Mouse (Mus musculus) neural tube, embryonic 14.5 days (tissue): ENCODE results near the gene Tpk1. TPM values are rescaled to one million over a fixed set of nuclear protein-coding genes. Genes with fewer than 3 reads are reported as not detected.
"Not testable (repeated sequence)": the region's sequence is repeated elsewhere in the genome, so short reads cannot be mapped to it uniquely, and the experiment has no call there.

ENCODE experiments used
- ATAC-seq: fragments of 200-750 bp; cut with Nextera tagmentation; 2 replicates; pipeline ENCODE4 v1.8.0; 2017; ENCODE audit warnings: low read depth, mild to moderate bottlenecking, moderate TSS enrichment, moderate library complexity
- H3K27ac ChIP-seq: fragments of 300-500 bp; sonication (generic); 2 replicates; pipeline ENCODE4 v1.5.1; 2014; ENCODE audit warnings: low read depth, mild to moderate bottlenecking, control low read depth, low read length, moderate library complexity, mixed read lengths
- H3K27me3 ChIP-seq: fragments of 300-500 bp; sonication (generic); 2 replicates; pipeline ENCODE4 v1.6.1; 2014; ENCODE audit warnings: low read length; ENCODE audit not compliant: control insufficient read depth, insufficient read depth
- H3K36me3 ChIP-seq: fragments of 300-500 bp; sonication (generic); 2 replicates; pipeline ENCODE4 v1.6.1; 2014; ENCODE audit warnings: low read length, mixed read lengths; ENCODE audit not compliant: control insufficient read depth, insufficient read depth
- H3K4me1 ChIP-seq: fragments of 300-500 bp; sonication (generic); 2 replicates; pipeline ENCODE4 v1.6.1; 2014; ENCODE audit warnings: low read length; ENCODE audit not compliant: control insufficient read depth, insufficient read depth
- H3K4me2 ChIP-seq: fragments of 300-500 bp; sonication (generic); 2 replicates; pipeline ENCODE4 v1.6.1; 2014; ENCODE audit warnings: mild to moderate bottlenecking, low read depth, low read length, control low read depth
- H3K4me3 ChIP-seq: fragments of 300-500 bp; sonication (generic); 2 replicates; pipeline ENCODE4 v1.5.1; 2014; ENCODE audit warnings: low read depth, low read length, control low read depth, mixed read lengths
- H3K9ac ChIP-seq: fragments of 300-500 bp; sonication (generic); replicated peaks from 2 replicates; pipeline ENCODE4 v1.6.1; 2014; ENCODE audit warnings: low read depth, mild to moderate bottlenecking, control low read depth, low read length, mixed read lengths
- H3K9me3 ChIP-seq: fragments of 300-500 bp; sonication (generic); 2 replicates; pipeline ENCODE4 v1.6.1; 2016; ENCODE audit warnings: low read length; ENCODE audit not compliant: control insufficient read depth
- WGBS: fragments of 180-500 bp; shearing (Covaris S2); extraction: QIAGEN DNeasy Blood & Tissue Kit; methylation state at CpG from one replicate; pipeline ENCODE4 v1.1.7; 2014; 5-methylcytosine and 5-hydroxymethylcytosine counted together
- polyA plus RNA-seq: library from polyadenylated mRNA; unstranded; fragments of >200 nt; fragmentation: Nextera tagmentation; extraction: Ambion mirVana; gene quantifications from 2 replicates; pipeline ENCODE4 v1.2.1, GENCODE M21; 2014

Gene Tpk1
- polyA plus RNA-seq, 1 experiment from 2014 or later: 5.6 TPM

DNA sequence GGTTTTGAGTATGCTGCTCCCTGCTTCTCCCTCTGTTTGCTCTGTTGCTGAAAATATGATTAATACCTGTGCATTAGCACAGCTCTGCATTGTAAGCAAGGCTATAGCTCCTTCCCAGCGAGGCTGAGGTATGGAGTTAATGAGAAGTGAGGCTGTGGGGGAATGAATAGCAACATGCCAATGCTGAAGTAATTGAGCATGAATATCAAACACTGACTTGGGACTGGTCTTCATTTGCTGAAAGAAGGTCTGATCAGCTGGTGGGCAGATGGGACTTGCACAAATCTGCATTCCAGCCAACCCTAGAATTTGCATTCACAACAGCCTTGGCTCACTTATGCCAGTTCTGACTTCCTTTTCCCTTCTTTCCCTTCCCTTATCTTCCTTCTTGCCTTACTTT is 144.0 kb downstream of the Tpk1 start:
- no peak; the same call in 1 of the 2 replicates for ATAC-seq
- Histone ChIP-seq H3K4me3 (no peak overlapping the region), H3K27ac (no peak overlapping the region), H3K27me3 (no peaks in the 10 kb centered on the region), H3K9ac (no peak overlapping the region), H3K4me2 (no peak overlapping the region), H3K9me3 (no peaks in the 10 kb centered on the region), H3K36me3 (no peaks in the 10 kb centered on the region), H3K4me1 (0 out of 2 replicates have a peak, but pooled peaks cover 2% of the 10 kb centered on the region)
- WGBS: 28% methylated on average over 1 of the region's 1 CpGs

- ATAC-seq: no peak
- no peak overlapping the region for H3K9ac ChIP-seq
- 71% methylated on average over 2 of the region's 2 CpGs for WGBS
- H3K9me3 ChIP-seq: no peaks in the 10 kb centered on the region
- no peak overlapping the region for H3K4me3 ChIP-seq
- no peaks in the 10 kb centered on the region for H3K27me3 ChIP-seq
- 0 out of 2 replicates have a peak, but pooled peaks cover 2% of the 10 kb centered on the region for H3K4me1 ChIP-seq
- H3K4me2 ChIP-seq: no peak overlapping the region
- H3K27ac ChIP-seq: no peak overlapping the region
- no peaks in the 10 kb centered on the region for H3K36me3 ChIP-seq
Observed at GRCm38 (mm10) chr6:43520218-43520617, 145.9 kb downstream of the Tpk1 start.

DNA sequence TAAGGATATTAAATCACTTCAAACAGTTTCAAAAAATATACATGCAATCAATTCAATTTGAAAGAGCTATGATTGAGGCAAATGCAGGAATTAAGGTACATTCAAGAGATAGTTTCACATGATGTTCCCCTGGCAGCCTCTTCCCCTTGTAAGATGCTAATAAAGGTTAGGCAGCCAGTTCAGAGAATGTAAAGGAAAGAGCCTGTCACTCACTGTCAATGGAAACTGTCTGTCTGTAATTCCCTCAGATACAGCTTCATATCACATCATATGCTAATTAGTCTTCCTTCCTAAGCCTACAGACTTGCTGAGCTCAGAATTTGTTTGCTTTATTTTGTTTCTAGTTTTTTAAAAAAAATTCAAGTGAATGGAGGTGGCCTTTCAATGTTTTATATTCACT is 147.7 kb downstream of the Tpk1 start:
- Histone ChIP-seq H3K4me3 (no peak overlapping the region), H3K27me3 (no peaks in the 10 kb centered on the region), H3K36me3 (no peaks in the 10 kb centered on the region), H3K4me1 (0 out of 2 replicates have a peak, but pooled peaks cover 2% of the 10 kb centered on the region), H3K9me3 (no peaks in the 10 kb centered on the region), H3K4me2 (no peak overlapping the region), H3K9ac (no peak overlapping the region), H3K27ac (no peak overlapping the region)
- ATAC-seq: no peak

DNA sequence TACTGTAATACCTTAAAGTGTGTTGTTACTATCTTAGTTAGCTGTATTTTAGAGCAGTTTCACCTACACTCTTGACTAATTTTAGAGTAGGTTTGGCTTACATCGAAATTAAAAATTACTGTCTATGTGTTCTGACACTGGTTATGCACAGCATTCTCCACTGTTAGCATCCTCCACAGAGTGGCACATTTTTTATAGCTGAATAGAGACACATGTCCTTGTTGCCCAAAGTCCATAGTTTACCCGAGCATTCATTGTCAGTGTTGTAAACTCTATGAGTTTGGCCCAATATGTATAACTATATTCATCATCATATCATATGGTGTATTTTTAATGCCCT is 148.8 kb downstream of the Tpk1 start:
- Histone ChIP-seq H3K9ac (no peak overlapping the region), H3K27me3 (no peaks in the 10 kb centered on the region), H3K27ac (no peak overlapping the region), H3K9me3 (no peaks in the 10 kb centered on the region), H3K4me2 (no peak overlapping the region), H3K36me3 (no peaks in the 10 kb centered on the region), H3K4me3 (no peak overlapping the region), H3K4me1 (0 out of 2 replicates have a peak, but pooled peaks cover 2% of the 10 kb centered on the region)
- ATAC-seq: no peak
- WGBS: 79% methylated on average over 2 of the region's 2 CpGs

DNA sequence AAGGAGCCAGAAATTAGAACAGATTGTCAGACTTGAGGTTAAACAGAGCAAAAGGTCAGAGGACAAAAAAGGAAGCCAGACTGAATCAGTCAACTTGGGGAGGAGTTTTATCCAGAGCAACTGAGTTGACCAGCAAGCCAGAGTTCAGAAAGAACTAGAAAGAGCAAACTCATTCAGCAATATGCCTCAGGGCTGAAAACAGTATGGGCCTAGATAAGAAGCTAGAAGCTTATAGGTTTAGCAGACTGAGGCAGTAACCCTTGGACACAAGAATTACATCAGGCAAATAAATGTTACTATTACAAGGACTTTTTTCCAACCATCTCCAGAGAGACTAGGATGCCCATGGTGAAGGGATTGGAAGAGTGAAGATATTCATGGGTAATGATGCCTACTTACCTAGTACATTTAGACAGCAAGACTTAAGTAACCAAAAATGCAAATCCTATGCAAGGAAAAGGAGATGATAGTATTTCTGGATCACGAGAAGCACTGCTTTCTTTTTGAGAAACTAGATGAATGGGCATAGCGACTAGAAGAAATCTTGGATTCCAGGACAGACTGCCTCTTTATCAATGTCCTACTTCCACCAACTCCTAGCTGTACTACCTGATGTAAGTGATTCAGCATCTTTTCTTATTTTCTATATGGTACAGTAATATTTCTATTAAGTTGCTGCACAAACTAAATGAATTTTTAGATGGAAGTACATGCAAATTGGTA is 149.3 kb downstream of the Tpk1 start:
- 90% methylated on average over 2 of the region's 2 CpGs for WGBS
- H3K4me2 ChIP-seq: no peak overlapping the region
- H3K27me3 ChIP-seq: no peaks in the 10 kb centered on the region
- no peak overlapping the region for H3K9ac ChIP-seq
- no peaks in the 10 kb centered on the region for H3K9me3 ChIP-seq
- H3K4me1 ChIP-seq: 0 out of 2 replicates have a peak, but pooled peaks cover under 1% of the 10 kb centered on the region
- ATAC-seq: no peak
- H3K4me3 ChIP-seq: no peak overlapping the region
- no peaks in the 10 kb centered on the region for H3K36me3 ChIP-seq
- no peak overlapping the region for H3K27ac ChIP-seq

DNA sequence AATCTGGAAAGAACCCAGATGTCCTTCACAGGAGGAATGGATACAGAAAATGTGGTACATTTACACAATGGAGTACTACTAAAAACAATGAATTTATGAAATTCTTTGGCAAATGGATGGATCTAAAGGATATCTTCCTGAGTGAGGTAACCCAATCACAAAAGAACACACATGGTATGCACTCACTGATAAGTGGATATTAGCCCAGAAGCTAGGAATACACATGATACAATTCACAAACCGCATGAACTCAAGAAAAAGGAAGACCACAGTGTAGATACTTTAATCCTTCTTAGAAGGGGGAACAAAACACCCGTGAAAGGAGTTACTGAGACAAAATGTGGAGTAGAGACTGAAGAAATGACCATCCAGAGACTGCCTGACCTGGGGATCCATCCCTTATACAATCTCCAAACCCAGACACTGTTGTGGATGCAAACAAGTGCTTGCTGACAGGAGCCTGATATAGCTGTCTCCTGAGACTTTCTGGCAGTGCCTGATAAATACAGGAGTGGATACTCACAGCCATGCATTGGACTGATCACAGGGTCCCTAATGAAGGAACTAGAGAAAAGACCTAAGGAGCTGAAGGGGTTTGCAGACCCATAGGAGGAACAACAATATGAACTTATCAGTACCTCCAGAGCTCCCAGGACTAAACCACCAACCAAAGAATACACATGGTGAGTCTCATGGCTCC is 159.2 kb downstream of the Tpk1 start:
- not testable (repeated sequence) for H3K27me3 ChIP-seq, H3K4me3 ChIP-seq, H3K4me1 ChIP-seq, H3K9ac ChIP-seq, ATAC-seq, H3K36me3 ChIP-seq, H3K9me3 ChIP-seq, H3K27ac ChIP-seq, H3K4me2 ChIP-seq
- WGBS: 92% methylated on average over 2 of the region's 2 CpGs

- Histone ChIP-seq H3K9me3 (no peaks in the 10 kb centered on the region), H3K36me3 (no peaks in the 10 kb centered on the region), H3K9ac (no peak overlapping the region), H3K4me3 (no peak overlapping the region), H3K27me3 (no peaks in the 10 kb centered on the region), H3K27ac (no peak overlapping the region), H3K4me1 (no peaks in the 10 kb centered on the region), H3K4me2 (no peak overlapping the region)
- ATAC-seq: no peak
- WGBS: 90% methylated on average over 5 of the region's 5 CpGs
Observed at GRCm38 (mm10) chr6:43504609-43505230, 161.4 kb downstream of the Tpk1 start.

DNA sequence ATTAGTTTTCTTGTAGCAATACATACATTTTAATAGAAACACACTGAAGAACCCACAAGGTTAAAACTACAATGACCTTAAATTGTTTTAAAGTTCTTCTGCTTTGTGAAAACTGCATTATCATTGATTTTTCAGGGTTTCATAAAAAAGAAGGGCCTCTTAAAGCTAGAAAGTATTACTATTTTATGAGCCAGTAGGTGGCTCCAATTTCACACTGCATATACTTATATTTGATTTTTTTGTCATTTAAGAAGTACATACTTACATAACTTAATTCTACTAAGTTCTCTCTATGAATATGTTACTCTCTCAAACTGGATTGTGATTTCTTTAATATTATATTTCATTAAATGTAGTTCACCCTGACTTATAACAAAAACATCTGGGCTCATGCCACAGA is 173.7 kb downstream of the Tpk1 start:
- Histone ChIP-seq H3K27ac (no peak overlapping the region), H3K9me3 (no peaks in the 10 kb centered on the region), H3K27me3 (no peaks in the 10 kb centered on the region), H3K9ac (no peak overlapping the region), H3K4me1 (no peaks in the 10 kb centered on the region), H3K4me2 (no peak overlapping the region), H3K36me3 (no peaks in the 10 kb centered on the region), H3K4me3 (no peak overlapping the region)
- no peak for ATAC-seq

DNA sequence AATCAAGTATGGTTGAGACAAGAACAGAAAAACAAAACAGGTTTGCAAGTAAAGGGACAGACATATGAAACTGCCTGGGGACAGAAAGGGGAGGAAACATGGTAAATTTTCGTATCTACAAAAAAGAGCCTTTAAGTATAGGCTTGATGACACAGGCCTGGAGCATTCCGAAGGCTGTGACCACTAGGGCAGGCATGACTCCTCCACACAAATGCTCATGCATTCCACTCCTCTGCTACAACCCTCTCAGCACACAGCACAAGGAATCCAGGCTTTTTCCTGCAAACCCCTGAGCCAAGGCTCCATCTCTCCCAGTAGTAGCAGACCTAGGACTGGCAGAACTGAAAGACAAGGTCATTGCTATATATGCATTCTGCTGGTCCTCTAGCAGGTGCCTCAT is 179.4 kb downstream of the Tpk1 start:
- Histone ChIP-seq H3K27me3 (no peaks in the 10 kb centered on the region), H3K9ac (no peak overlapping the region), H3K27ac (no peak overlapping the region), H3K4me3 (no peak overlapping the region), H3K4me1 (no peaks in the 10 kb centered on the region), H3K36me3 (no peaks in the 10 kb centered on the region), H3K4me2 (no peak overlapping the region), H3K9me3 (no peaks in the 10 kb centered on the region)
- 83% methylated on average over 2 of the region's 2 CpGs for WGBS
- no peak for ATAC-seq
